Mouse (Mus musculus) heart, adult 2 months (tissue): ENCODE data around the gene Plekha7.

Experiments used
- CTCF ChIP-seq: fragments of 200-600 bp; IDR thresholded peaks from 2 replicates; pipeline ENCODE4 v1.8.1; 2022; ENCODE audit warnings: antibody characterized with exemption, mild to moderate bottlenecking, moderate library complexity
- EP300 ChIP-seq: fragments of 200-500 bp; IDR thresholded peaks from 2 replicates; pipeline ENCODE4 v1.6.1; 2011; ENCODE audit warnings: low read depth, low read length, control low read depth; ENCODE audit not compliant: insufficient read depth
- POLR2A ChIP-seq: fragments of 200-500 bp; IDR thresholded peaks from 2 replicates; pipeline ENCODE4 v1.6.1; 2011; ENCODE audit warnings: mild to moderate bottlenecking, low read depth, low read length, control low read depth; ENCODE audit not compliant: insufficient read depth

DNA sequence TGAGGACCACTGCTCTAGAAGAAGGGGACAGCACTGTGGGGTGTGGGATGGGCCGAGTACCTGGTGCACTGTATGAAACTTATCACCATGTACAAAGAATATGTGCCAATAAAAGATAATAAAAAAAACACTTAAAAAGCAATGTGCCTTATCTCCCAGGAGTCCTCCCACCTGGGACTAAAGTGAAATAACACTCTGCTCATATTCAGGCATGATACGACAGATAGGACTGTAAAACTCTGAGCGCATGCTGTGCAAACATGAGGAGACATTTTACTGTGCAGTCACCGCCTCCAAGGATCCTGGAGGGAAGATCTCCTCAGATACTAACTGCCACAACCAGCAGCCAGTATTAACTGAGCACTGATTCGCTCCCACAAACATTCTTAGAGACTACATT is 53.5 kb downstream of the Plekha7 start:
- TF ChIP-seq POLR2A (no peak), CTCF (no peak), EP300 (no peak)
